Mouse (Mus musculus) liver, embryonic 14.5 days (tissue): ENCODE data around the gene Inppl1. TPM values are rescaled to one million over a fixed set of nuclear protein-coding genes. Genes with fewer than 3 reads are reported as not detected.

ENCODE experiments used
- ATAC-seq: fragments of 200-750 bp; cut with Nextera tagmentation; 2 replicates; pipeline ENCODE4 v1.8.0; 2017; ENCODE audit warnings: moderate number of reproducible peaks, mild to moderate bottlenecking, moderate library complexity; ENCODE audit not compliant: insufficient read depth
- DNase-seq, 3 experiments: peaks; one replicate each; pipeline ENCODE4 v3.0.0-alpha.2; 2012 to 2013; ENCODE audit warnings: low read depth in 3 of 3, low spot score in 3 of 3
- H3K27ac ChIP-seq: fragments of 300-500 bp; sonication (generic); 2 replicates; pipeline ENCODE4 v1.5.1; 2014; ENCODE audit warnings: moderate library complexity, mild to moderate bottlenecking, control low read depth, inconsistent platforms
- H3K27me3 ChIP-seq: fragments of 300-500 bp; sonication (generic); 2 replicates; pipeline ENCODE4 v1.6.1; 2014; ENCODE audit warnings: mild to moderate bottlenecking, low read length, moderate library complexity; ENCODE audit not compliant: control insufficient read depth, insufficient read depth
- H3K36me3 ChIP-seq: fragments of 300-500 bp; sonication (generic); replicated peaks from 2 replicates; pipeline ENCODE4 v1.6.1; 2014; ENCODE audit warnings: low read depth; ENCODE audit not compliant: control insufficient read depth, insufficient read depth
- H3K4me1 ChIP-seq, 2 experiments: fragments of 200-500 bp in 1 of 2; fragments of 300-500 bp in 1 of 2; sonication (generic) in 1 of 2; replicated peaks; 2 replicates each; pipeline ENCODE4 v1.6.1; 2012 to 2014; ENCODE audit warnings: antibody characterized with exemption in 1 of 2, inconsistent platforms in 1 of 2, low read length in 1 of 2; ENCODE audit not compliant: control insufficient read depth in 2 of 2, insufficient read depth in 2 of 2
- H3K4me2 ChIP-seq: fragments of 300-500 bp; sonication (generic); 2 replicates; pipeline ENCODE4 v1.6.1; 2014; ENCODE audit warnings: low read depth, mild to moderate bottlenecking, control low read depth, moderate library complexity
- H3K4me3 ChIP-seq, 2 experiments: fragments of 200-500 bp in 1 of 2; fragments of 300-500 bp in 1 of 2; sonication (generic) in 1 of 2; 2 replicates each; pipeline ENCODE4 v1.5.1; 2012 to 2014; ENCODE audit warnings: low read depth in 2 of 2, low read length in 2 of 2, mild to moderate bottlenecking in 2 of 2, control low read depth in 1 of 2, inconsistent platforms in 1 of 2, moderate library complexity in 1 of 2; ENCODE audit not compliant: insufficient read depth in 1 of 2
- H3K9ac ChIP-seq: fragments of 300-500 bp; sonication (generic); replicated peaks from 2 replicates; pipeline ENCODE4 v1.6.1; 2014; ENCODE audit warnings: mild to moderate bottlenecking, control low read depth, moderate library complexity
- H3K9me3 ChIP-seq: fragments of 300-500 bp; sonication (generic); 2 replicates; pipeline ENCODE4 v1.6.1; 2016; ENCODE audit warnings: low read length, mixed read lengths; ENCODE audit not compliant: control insufficient read depth
- CTCF ChIP-seq: IDR thresholded peaks from 2 replicates; pipeline ENCODE4 v1.5.1; 2016; ENCODE audit warnings: antibody characterized with exemption, low read depth, control low read depth
- EP300 ChIP-seq: IDR thresholded peaks from 2 replicates; pipeline ENCODE4 v1.6.1; 2016; ENCODE audit warnings: antibody characterized with exemption, low read depth
- WGBS: fragments of 180-500 bp; shearing (Covaris S2); extraction: QIAGEN DNeasy Blood & Tissue Kit; methylation state at CpG from one replicate; pipeline ENCODE4 v1.1.7; 2014; ENCODE audit not compliant: insufficient replicate concordance; 5-methylcytosine and 5-hydroxymethylcytosine counted together
- microRNA-seq: library from miRNA; unstranded; fragments of <30 nt; microRNA quantifications from one replicate; pipeline ENCODE4, GENCODE M21; 2016
- polyA plus RNA-seq, 2 experiments: library from polyadenylated mRNA; depleted of rRNA in 1 of 2; stranded (reverse) in 1 of 2; unstranded in 1 of 2; fragments of >200 nt; fragmentation: Nextera tagmentation in 1 of 2; extraction: Ambion mirVana in 1 of 2; gene quantifications; 2 replicates each; pipeline versions ENCODE4 v1.2.1 to v1.2.3; 2012 to 2014

Inppl1 gene
- polyA plus RNA-seq, 2 experiments: 0.69 to 4.4 TPM

DNA sequence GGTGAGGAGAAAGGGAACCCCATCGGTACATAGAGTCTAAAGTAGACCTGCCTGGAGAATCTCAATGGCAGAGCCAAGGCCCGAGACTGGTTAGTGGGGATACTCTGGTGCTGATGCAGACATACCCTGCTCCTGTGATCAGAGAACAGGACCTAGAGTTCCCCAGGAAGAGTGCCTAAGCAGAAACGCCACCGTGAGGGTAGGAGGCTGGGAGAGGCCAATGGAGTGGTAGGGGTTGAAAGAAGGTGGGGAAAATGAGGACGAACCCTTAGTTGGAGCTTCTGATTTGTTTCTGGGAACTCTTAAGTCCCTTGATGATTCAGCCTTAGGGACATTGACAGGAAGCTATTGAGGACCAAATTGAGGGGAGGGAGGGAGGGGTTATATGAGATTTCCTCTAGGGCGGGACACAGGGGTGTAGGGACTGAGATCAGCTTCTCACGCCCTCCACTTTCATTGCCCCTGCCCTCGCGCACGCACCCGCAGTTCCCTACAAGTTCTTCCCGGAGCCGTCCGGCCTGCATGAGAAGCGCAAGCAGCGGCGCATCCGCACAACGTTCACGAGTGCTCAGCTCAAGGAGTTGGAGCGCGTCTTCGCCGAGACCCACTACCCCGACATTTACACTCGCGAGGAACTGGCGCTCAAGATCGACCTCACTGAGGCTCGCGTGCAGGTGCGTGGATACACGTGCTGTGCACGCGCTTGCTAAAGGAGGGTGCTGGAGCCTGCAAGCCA is 17.6 kb downstream of the Inppl1 start:
- H3K27me3 ChIP-seq: peaks cover 68% of the 10 kb centered on the region
- TF ChIP-seq EP300 (no peak), CTCF (no peak)
- no peak overlapping the region for H3K4me2 ChIP-seq
- ATAC-seq (no peak), DNase-seq (no peak)
- H3K27ac ChIP-seq: no peak overlapping the region
- WGBS: 3% methylated on average over 35 of the region's 35 CpGs
- H3K9me3 ChIP-seq: no peaks in the 10 kb centered on the region
- no peaks in the 10 kb centered on the region for H3K4me1 ChIP-seq
- H3K9ac ChIP-seq: no peak overlapping the region
- no peak overlapping the region for H3K4me3 ChIP-seq
- no peaks in the 10 kb centered on the region for H3K36me3 ChIP-seq

DNA sequence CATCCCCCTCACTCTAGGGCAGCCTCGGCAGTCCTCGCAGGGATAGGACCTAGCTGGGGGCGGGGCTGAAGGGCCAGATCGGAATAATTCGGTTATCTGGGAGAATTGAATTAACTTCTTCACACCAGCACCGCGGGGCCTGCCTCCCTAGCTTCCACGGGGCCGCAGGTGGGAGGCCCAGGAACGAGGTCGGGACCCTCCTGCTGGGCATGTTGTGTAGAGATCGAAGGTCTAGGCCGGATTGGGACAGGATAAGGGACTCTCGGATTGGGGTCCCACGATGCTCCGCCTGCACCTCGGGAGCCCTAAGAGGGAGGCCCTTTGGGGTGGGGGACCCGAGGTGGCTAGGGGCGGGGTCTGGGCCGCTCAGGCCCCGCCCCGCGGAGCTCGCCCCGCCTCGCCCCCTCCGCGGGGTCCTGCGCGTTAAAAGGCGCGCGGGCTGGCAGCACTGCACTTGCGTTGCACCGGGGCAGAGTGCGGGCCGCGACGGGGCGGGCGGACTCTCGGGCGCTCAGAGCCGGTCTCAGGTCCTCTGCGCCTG is 20.1 kb downstream of the Inppl1 start, which contains the start of gene Phox2a:
TSS of gene Phox2a (plus strand) at position 453 of the 541 bp plus-strand sequence.
- Histone ChIP-seq H3K36me3 (no peaks in the 10 kb centered on the region), H3K4me3 (no peak within 1 kb of the TSS), H3K27ac (no peak within 1 kb of the TSS), H3K9me3 (no peaks in the 10 kb centered on the region), H3K4me2 (peak within 1 kb of the TSS; percentile 24), H3K27me3 (peaks cover 62% of the 10 kb centered on the region), H3K4me1 (no peaks in the 10 kb centered on the region), H3K9ac (no peak within 1 kb of the TSS)
- 2% methylated on average over 35 of the region's 45 CpGs for WGBS
- TF ChIP-seq CTCF (no peak), EP300 (no peak)
- DNase-seq: no peak
- ATAC-seq: no peak

GRCm38 (mm10) chr7:101777053-101777452 is 61.0 kb downstream of the Inppl1 start:
- H3K9ac ChIP-seq: no peak overlapping the region
- no peaks in the 10 kb centered on the region for H3K9me3 ChIP-seq
- ATAC-seq: no peak
- H3K4me3 ChIP-seq: no peak overlapping the region
- no peak overlapping the region for H3K4me2 ChIP-seq
- no peaks in the 10 kb centered on the region for H3K27me3 ChIP-seq
- no peak overlapping the region for H3K27ac ChIP-seq
- no peaks in the 10 kb centered on the region for H3K36me3 ChIP-seq
- no peak for TF ChIP-seq EP300
- no peak for TF ChIP-seq CTCF
- DNase-seq: no peak
- 70% methylated on average over 1 of the region's 1 CpGs for WGBS
- H3K4me1 ChIP-seq: no peaks in the 10 kb centered on the region

DNA sequence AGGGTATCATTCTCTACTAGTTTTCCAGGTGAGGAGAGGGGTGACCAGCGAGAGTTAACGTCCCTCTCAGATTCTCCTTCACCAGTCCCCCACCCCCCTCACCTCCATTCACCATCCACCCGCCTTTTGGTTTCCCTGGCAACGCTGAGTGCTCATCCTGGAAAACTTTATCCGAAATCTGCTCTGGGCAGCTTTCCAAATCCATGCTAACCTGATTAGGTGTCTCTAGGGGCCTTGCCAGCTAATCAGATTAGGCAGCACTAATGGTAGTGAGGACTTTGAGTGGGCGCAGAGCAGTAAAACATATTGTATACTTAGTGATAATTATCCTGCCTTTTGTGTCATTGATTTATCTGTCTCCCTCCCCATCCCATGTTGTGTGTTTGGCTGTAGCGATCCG is 65.3 kb downstream of the Inppl1 start:
- ATAC-seq (no peak), DNase-seq (no peak)
- Histone ChIP-seq H3K4me3 (no peak overlapping the region), H3K27me3 (no peaks in the 10 kb centered on the region), H3K4me2 (no peak overlapping the region), H3K9me3 (no peaks in the 10 kb centered on the region), H3K4me1 (no peaks in the 10 kb centered on the region), H3K36me3 (no peaks in the 10 kb centered on the region), H3K9ac (no peak overlapping the region), H3K27ac (no peak overlapping the region)
- TF ChIP-seq CTCF (no peak), EP300 (no peak)
- WGBS: 71% methylated on average over 8 of the region's 8 CpGs

Small RNA genes within 50 kb of the gene (microRNA-seq; reads per million reads assigned to microRNA genes)
- gene Gm22655: not detected

Other genes with a start within 250 kb of the Inppl1 start
- 4.1 and 8.3 TPM in 2 replicates for gene Clpb, start 174.6 kb downstream of the Inppl1 start, polyA plus RNA-seq (2012; rRNA removed)
- gene Clpb, start 174.6 kb downstream of the Inppl1 start, polyA plus RNA-seq (2014; fragmentation: Nextera tagmentation; extraction: Ambion mirVana): 18.7 and 20.6 TPM in 2 replicates
- gene Phox2a, start 19.9 kb downstream of the Inppl1 start, polyA plus RNA-seq (2012; rRNA removed): 0.03 TPM in 1 of 2 replicates, not detected in the other
- not detected in 2 replicates for gene Phox2a, start 19.9 kb downstream of the Inppl1 start, polyA plus RNA-seq (2014; fragmentation: Nextera tagmentation; extraction: Ambion mirVana)
- gene Folr2, start 19.0 kb upstream of the Inppl1 start, polyA plus RNA-seq (2012; rRNA removed): 7.4 and 8.0 TPM in 2 replicates
- gene Folr2, start 19.0 kb upstream of the Inppl1 start, polyA plus RNA-seq (2014; fragmentation: Nextera tagmentation; extraction: Ambion mirVana): 4.2 and 6.5 TPM in 2 replicates
- 25.6 and 54.6 TPM in 2 replicates for gene Anapc15, start 25.5 kb upstream of the Inppl1 start, polyA plus RNA-seq (2012; rRNA removed)
- 51.9 and 52.0 TPM in 2 replicates for gene Anapc15, start 25.5 kb upstream of the Inppl1 start, polyA plus RNA-seq (2014; fragmentation: Nextera tagmentation; extraction: Ambion mirVana)
- 0.33 and 0.53 TPM in 2 replicates for gene Folr1, start 32.6 kb upstream of the Inppl1 start, polyA plus RNA-seq (2012; rRNA removed)
- gene Folr1, start 32.6 kb upstream of the Inppl1 start, polyA plus RNA-seq (2014; fragmentation: Nextera tagmentation; extraction: Ambion mirVana): 0.38 TPM in 1 of 2 replicates, not detected in the other
- gene Lamtor1, start 67.7 kb upstream of the Inppl1 start, polyA plus RNA-seq (2012; rRNA removed): 61.7 and 74.8 TPM in 2 replicates
- gene Lamtor1, start 67.7 kb upstream of the Inppl1 start, polyA plus RNA-seq (2014; fragmentation: Nextera tagmentation; extraction: Ambion mirVana): 63.3 and 67.8 TPM in 2 replicates
- gene Tomt, start 68.1 kb upstream of the Inppl1 start, polyA plus RNA-seq (2012; rRNA removed): 0.05 and 0.08 TPM in 2 replicates
- 0.09 and 0.13 TPM in 2 replicates for gene Tomt, start 68.1 kb upstream of the Inppl1 start, polyA plus RNA-seq (2014; fragmentation: Nextera tagmentation; extraction: Ambion mirVana)
- gene Lrrc51, start 95.7 kb upstream of the Inppl1 start, polyA plus RNA-seq (2012; rRNA removed): 1.3 and 1.4 TPM in 2 replicates
- 1.8 and 2.1 TPM in 2 replicates for gene Lrrc51, start 95.7 kb upstream of the Inppl1 start, polyA plus RNA-seq (2014; fragmentation: Nextera tagmentation; extraction: Ambion mirVana)
- gene Numa1, start 95.9 kb upstream of the Inppl1 start, polyA plus RNA-seq (2012; rRNA removed): 27.4 and 28.6 TPM in 2 replicates
- 36.2 and 41.3 TPM in 2 replicates for gene Numa1, start 95.9 kb upstream of the Inppl1 start, polyA plus RNA-seq (2014; fragmentation: Nextera tagmentation; extraction: Ambion mirVana)
- 12.7 and 14.8 TPM in 2 replicates for gene Il18bp, start 180.5 kb upstream of the Inppl1 start, polyA plus RNA-seq (2012; rRNA removed)
- 15.0 and 15.9 TPM in 2 replicates for gene Il18bp, start 180.5 kb upstream of the Inppl1 start, polyA plus RNA-seq (2014; fragmentation: Nextera tagmentation; extraction: Ambion mirVana)
- gene Rnf121, start 227.2 kb upstream of the Inppl1 start, polyA plus RNA-seq (2012; rRNA removed): 10.9 and 16.9 TPM in 2 replicates
- gene Rnf121, start 227.2 kb upstream of the Inppl1 start, polyA plus RNA-seq (2014; fragmentation: Nextera tagmentation; extraction: Ambion mirVana): 10.0 and 10.5 TPM in 2 replicates
- gene Xndc1, start 227.3 kb upstream of the Inppl1 start, polyA plus RNA-seq (2012; rRNA removed): 14.7 and 16.0 TPM in 2 replicates
- gene Xndc1, start 227.3 kb upstream of the Inppl1 start, polyA plus RNA-seq (2014; fragmentation: Nextera tagmentation; extraction: Ambion mirVana): 5.4 and 6.3 TPM in 2 replicates
- gene Xntrpc, start 227.5 kb upstream of the Inppl1 start, polyA plus RNA-seq (2012; rRNA removed): 1.1 and 1.5 TPM in 2 replicates
- 0.20 and 0.36 TPM in 2 replicates for gene Xntrpc, start 227.5 kb upstream of the Inppl1 start, polyA plus RNA-seq (2014; fragmentation: Nextera tagmentation; extraction: Ambion mirVana)
- 0.12 TPM in 1 of 2 replicates, not detected in the other for gene Trpc2, start 244.9 kb upstream of the Inppl1 start, polyA plus RNA-seq (2012; rRNA removed)
- gene Trpc2, start 244.9 kb upstream of the Inppl1 start, polyA plus RNA-seq (2014; fragmentation: Nextera tagmentation; extraction: Ambion mirVana): not detected in 2 replicates